Mouse (Mus musculus) intestine, embryonic 14.5 days (tissue): ENCODE measurements around the gene Cldn10. TPM values are rescaled to one million over a fixed set of nuclear protein-coding genes. Genes with fewer than 3 reads are reported as not detected.

Source experiments
- ATAC-seq: fragments of 200-750 bp; cut with Nextera tagmentation; replicated peaks from 2 replicates; pipeline ENCODE4 v1.8.0; 2017; ENCODE audit warnings: low read depth, moderate number of reproducible peaks, moderate TSS enrichment, moderate library complexity; ENCODE audit not compliant: low FRiP score, low TSS enrichment
- DNase-seq: peaks from one replicate; pipeline ENCODE4 v3.0.0-alpha.2; 2018; ENCODE audit warnings: low spot score
- H3K27ac ChIP-seq: fragments of 300-500 bp; sonication (generic); 2 replicates; pipeline ENCODE4 v1.5.1; 2014; ENCODE audit warnings: low read depth, mild to moderate bottlenecking, control low read depth
- H3K27me3 ChIP-seq: fragments of 300-500 bp; sonication (generic); replicated peaks from 2 replicates; pipeline ENCODE4 v1.6.1; 2014; ENCODE audit warnings: low read length, control low read depth; ENCODE audit not compliant: control insufficient read depth, insufficient read depth
- H3K36me3 ChIP-seq: fragments of 300-500 bp; sonication (generic); 2 replicates; pipeline ENCODE4 v1.6.1; 2014; ENCODE audit warnings: low read length, control low read depth; ENCODE audit not compliant: control insufficient read depth, insufficient read depth
- H3K4me1 ChIP-seq: fragments of 300-500 bp; sonication (generic); replicated peaks from 2 replicates; pipeline ENCODE4 v1.6.1; 2014; ENCODE audit warnings: low read length, control low read depth, mixed read lengths; ENCODE audit not compliant: control insufficient read depth, insufficient read depth
- H3K4me2 ChIP-seq: fragments of 300-500 bp; sonication (generic); 2 replicates; pipeline ENCODE4 v1.6.1; 2014; ENCODE audit warnings: low read length
- H3K4me3 ChIP-seq: fragments of 300-500 bp; sonication (generic); 2 replicates; pipeline ENCODE4 v1.5.1; 2014; ENCODE audit warnings: low read depth, low read length, control low read depth, mixed read lengths
- H3K9ac ChIP-seq: fragments of 300-500 bp; sonication (generic); 2 replicates; pipeline ENCODE4 v1.6.1; 2014; ENCODE audit warnings: mild to moderate bottlenecking, low read length
- H3K9me3 ChIP-seq: fragments of 300-500 bp; sonication (generic); 2 replicates; pipeline ENCODE4 v1.6.1; 2016; ENCODE audit warnings: low read length, control low read depth; ENCODE audit not compliant: control insufficient read depth
- WGBS: fragments of 180-500 bp; shearing (Covaris S2); extraction: QIAGEN DNeasy Blood & Tissue Kit; methylation state at CpG from one replicate; pipeline ENCODE4 v1.1.7; 2014; 5-methylcytosine and 5-hydroxymethylcytosine counted together
- polyA plus RNA-seq: library from polyadenylated mRNA; unstranded; fragments of >200 nt; fragmentation: Nextera tagmentation; extraction: Ambion mirVana; gene quantifications from 2 replicates; pipeline ENCODE4 v1.2.1, GENCODE M21; 2014

Gene Cldn10
- polyA plus RNA-seq, 1 experiment from 2014 or later: 14.2 TPM

DNA sequence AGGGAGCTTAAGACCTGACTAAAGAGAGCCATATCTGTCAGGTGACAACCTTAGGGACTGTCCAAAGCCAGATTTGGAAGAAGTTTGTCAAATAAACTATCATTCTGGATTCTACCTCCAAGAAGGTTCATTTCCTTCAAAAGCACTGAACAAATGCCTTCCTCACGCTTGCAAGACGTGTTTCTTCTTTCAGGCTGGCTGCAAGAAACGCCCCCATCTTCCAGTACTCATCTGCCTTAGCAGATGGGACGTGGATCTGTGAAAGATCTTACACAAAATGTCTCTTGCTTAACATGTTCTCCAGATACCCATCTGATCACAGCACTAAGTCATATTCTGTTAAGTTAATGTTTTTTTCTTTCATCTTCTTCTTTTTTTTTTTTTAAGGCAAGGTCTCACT, 102.4 kb downstream of the Cldn10 start:
- Histone ChIP-seq H3K4me3 (no peak overlapping the region), H3K4me2 (no peak overlapping the region), H3K27me3 (no peaks in the 10 kb centered on the region), H3K27ac (no peak overlapping the region), H3K36me3 (peaks cover 51% of the 10 kb centered on the region), H3K4me1 (no peaks in the 10 kb centered on the region), H3K9ac (no peak overlapping the region), H3K9me3 (no peaks in the 10 kb centered on the region)
- 81% methylated on average over 4 of the region's 4 CpGs for WGBS
- DNase-seq (no peak), ATAC-seq (no peak)

DNA sequence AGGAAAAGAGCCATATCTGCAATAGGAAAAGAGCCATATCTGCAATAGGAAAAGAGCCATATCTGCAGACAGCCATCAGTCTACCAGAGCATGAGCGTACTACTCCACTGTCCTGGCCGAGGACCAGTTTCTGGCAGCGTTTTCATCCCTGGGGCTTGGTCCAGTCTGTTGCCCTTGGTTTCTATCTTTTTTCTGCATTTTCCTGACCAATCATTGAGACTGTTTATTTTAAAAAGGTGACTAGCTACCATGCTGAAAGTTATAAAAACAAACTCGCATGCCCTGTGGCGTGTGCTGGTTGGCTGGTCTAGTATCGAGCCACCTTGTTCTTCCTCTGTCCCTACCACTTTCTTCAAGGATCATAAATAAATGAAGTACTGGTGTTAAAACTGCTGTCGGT, 107.5 kb downstream of the Cldn10 start:
- Histone ChIP-seq H3K27ac (no peak overlapping the region), H3K27me3 (no peaks in the 10 kb centered on the region), H3K4me2 (no peak overlapping the region), H3K4me1 (no peaks in the 10 kb centered on the region), H3K36me3 (peaks cover 35% of the 10 kb centered on the region), H3K9ac (no peak overlapping the region), H3K4me3 (no peak overlapping the region), H3K9me3 (no peaks in the 10 kb centered on the region)
- DNase-seq (no peak), ATAC-seq (no peak)
- 91% methylated on average over 7 of the region's 7 CpGs for WGBS

DNA sequence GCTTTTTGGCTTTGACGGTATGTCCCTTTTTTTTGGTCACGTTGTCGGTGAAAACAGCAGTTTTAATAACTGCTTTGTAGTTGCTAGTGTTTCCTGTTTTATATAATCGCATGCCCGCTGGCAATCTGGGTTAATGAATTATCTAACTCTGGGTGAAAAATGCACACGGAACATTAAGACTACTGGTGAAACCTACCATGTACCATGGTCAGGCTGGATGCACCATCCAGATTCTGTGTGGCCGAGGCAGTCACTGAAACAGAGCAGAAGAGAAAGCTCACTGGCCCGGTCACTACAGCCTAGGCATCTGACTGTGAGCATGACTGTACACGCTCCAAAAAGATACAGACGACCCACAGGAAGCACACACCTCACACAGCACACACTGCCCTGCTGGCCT, 107.9 kb downstream of the Cldn10 start:
- ATAC-seq (no peak), DNase-seq (no peak)
- H3K27ac ChIP-seq: no peak overlapping the region
- H3K36me3 ChIP-seq: peaks cover 38% of the 10 kb centered on the region
- H3K27me3 ChIP-seq: no peaks in the 10 kb centered on the region
- 93% methylated on average over 10 of the region's 10 CpGs for WGBS
- H3K4me3 ChIP-seq: no peak overlapping the region
- H3K4me1 ChIP-seq: no peaks in the 10 kb centered on the region
- no peaks in the 10 kb centered on the region for H3K9me3 ChIP-seq
- no peak overlapping the region for H3K4me2 ChIP-seq
- no peak overlapping the region for H3K9ac ChIP-seq

DNA sequence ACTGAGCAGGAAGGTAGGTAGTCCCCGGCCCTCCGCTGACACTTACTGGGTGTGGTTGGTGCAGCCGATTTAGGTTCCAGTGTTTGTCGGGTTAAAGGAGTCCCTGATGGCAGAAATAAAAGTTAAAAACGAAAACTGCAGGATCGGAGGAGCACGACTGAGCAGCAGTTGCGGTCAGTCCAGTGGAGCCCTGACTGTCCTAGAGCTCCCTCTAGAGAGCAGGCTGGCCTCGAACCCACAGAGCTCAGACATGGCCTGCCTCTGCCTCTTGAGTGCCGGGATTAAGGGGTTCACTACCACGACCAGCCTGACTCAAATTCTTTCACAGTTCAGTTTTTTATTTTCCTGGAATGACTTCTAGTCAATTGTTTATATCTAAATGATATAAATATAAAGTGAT, 112.2 kb downstream of the Cldn10 start:
- 79% methylated on average over 11 of the region's 11 CpGs for WGBS
- H3K4me1 ChIP-seq: no peaks in the 10 kb centered on the region
- H3K9me3 ChIP-seq: no peaks in the 10 kb centered on the region
- peaks cover 58% of the 10 kb centered on the region for H3K36me3 ChIP-seq
- no peak overlapping the region for H3K4me2 ChIP-seq
- no peak overlapping the region for H3K9ac ChIP-seq
- no peaks in the 10 kb centered on the region for H3K27me3 ChIP-seq
- no peak overlapping the region for H3K4me3 ChIP-seq
- no peak overlapping the region for H3K27ac ChIP-seq
- ATAC-seq: no peak
- no peak for DNase-seq

DNA sequence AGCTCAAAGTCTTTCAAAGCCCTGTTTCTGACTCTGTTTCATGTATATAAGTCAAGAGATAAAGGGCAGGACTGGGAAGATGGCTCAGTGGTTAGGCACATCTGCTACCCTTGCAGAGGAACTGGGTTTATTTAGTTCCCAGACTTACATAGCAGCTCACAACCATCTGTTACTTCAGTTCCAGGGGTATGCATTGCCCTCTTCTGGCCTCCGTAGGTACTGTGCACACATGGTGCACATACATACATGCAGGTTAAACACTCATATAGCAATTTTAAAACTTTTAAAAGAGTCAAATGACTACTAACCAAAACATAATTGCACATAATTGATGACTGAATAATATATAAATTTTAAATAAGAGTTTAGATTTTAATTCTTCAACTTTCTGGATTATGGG, 113.2 kb downstream of the Cldn10 start:
- Histone ChIP-seq H3K27ac (no peak overlapping the region), H3K4me2 (no peak overlapping the region), H3K36me3 (peaks cover 50% of the 10 kb centered on the region), H3K27me3 (no peaks in the 10 kb centered on the region), H3K4me3 (no peak overlapping the region), H3K9me3 (no peaks in the 10 kb centered on the region), H3K9ac (no peak overlapping the region), H3K4me1 (no peaks in the 10 kb centered on the region)
- ATAC-seq (no peak), DNase-seq (no peak)
- 95% methylated on average over 1 of the region's 1 CpGs for WGBS

DNA sequence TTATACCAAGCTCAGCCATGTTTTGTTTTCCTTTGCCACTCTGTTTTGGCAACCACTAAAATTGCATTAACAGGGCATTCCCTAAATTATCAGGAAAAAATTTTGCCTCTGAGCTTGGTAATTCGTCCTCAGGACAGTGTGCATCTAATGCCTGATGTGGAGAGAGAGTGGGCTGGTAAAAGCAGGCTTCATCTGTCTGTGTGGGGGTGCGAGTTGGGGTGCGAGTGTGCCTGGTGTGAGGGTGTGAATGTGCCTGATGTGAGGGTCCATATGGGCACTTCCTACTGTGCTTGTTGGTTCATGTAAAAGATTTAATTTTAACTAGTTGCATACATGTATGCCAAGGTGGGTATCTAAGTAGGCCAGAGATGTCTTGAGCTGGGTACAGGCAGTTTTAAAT, 115.7 kb downstream of the Cldn10 start:
- DNase-seq (no peak), ATAC-seq (no peak)
- Histone ChIP-seq H3K9me3 (no peaks in the 10 kb centered on the region), H3K4me2 (no peak overlapping the region), H3K4me1 (no peaks in the 10 kb centered on the region), H3K27ac (no peak overlapping the region), H3K27me3 (no peaks in the 10 kb centered on the region), H3K36me3 (peaks cover 67% of the 10 kb centered on the region), H3K9ac (no peak overlapping the region), H3K4me3 (no peak overlapping the region)
- WGBS: 86% methylated on average over 3 of the region's 3 CpGs

DNA sequence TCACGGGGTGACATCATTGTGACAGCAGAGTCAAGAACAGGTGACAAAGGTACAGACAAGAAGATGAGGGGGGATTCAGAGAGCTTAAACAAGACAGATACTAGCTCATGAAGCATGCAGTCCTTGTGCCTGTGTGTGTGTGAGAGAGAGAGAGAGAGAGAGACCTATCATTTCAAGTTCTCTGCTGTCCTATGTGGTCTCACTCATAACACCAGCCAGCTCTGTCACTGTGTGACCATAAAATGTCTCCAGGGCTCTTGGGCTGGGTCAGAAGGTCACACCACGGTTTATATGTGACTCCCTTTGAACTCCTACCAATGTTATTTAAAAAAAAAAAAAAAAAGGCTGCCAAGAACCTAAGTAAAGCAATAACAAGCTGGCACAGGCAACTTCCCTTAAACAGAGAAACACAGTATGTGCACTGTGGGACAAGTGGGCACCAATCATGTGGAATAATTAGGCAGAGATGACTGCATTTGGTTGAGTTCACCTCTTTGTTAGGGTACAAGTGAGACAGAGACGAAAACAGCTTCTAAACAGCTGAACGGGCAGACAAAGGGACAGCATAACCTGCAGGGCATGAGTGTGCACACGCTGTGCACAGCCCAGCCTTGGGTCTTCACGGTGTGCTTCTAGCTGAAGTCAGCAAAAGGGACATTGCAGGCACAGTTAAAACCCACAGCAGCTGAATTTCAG, 116.3 kb downstream of the Cldn10 start:
- H3K9me3 ChIP-seq: no peaks in the 10 kb centered on the region
- peaks cover 71% of the 10 kb centered on the region for H3K36me3 ChIP-seq
- no peaks in the 10 kb centered on the region for H3K27me3 ChIP-seq
- no peak overlapping the region for H3K4me2 ChIP-seq
- H3K9ac ChIP-seq: no peak overlapping the region
- no peaks in the 10 kb centered on the region for H3K4me1 ChIP-seq
- WGBS: 52% methylated on average over 6 of the region's 6 CpGs
- no peak for DNase-seq
- H3K4me3 ChIP-seq: no peak overlapping the region
- no peak overlapping the region for H3K27ac ChIP-seq
- no peak for ATAC-seq

DNA sequence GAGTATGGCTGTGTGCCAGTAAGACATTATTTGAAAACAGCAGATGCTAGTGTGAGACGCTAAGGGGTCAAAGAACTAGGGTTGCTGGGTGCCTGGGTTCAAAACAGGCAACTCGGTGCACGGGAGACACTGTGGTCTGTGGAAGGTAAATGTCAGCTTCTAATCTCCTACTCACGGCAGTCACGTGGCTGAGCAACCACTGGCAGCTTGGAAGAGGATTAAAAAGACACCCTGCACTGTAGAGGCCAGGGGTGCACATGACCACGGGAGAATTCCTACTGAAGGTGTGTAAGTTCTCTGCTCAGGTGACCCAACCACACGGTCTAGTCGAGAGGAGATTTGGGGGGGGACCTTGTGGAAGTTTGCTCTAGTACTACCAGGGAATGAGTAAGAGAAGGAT, 119.9 kb downstream of the Cldn10 start:
- Histone ChIP-seq H3K27me3 (no peaks in the 10 kb centered on the region), H3K4me2 (no peak overlapping the region), H3K4me1 (no peaks in the 10 kb centered on the region), H3K36me3 (peaks cover 56% of the 10 kb centered on the region), H3K27ac (no peak overlapping the region), H3K9ac (no peak overlapping the region), H3K9me3 (no peaks in the 10 kb centered on the region), H3K4me3 (no peak overlapping the region)
- WGBS: 75% methylated on average over 8 of the region's 8 CpGs
- DNase-seq: no peak
- ATAC-seq: no peak

DNA sequence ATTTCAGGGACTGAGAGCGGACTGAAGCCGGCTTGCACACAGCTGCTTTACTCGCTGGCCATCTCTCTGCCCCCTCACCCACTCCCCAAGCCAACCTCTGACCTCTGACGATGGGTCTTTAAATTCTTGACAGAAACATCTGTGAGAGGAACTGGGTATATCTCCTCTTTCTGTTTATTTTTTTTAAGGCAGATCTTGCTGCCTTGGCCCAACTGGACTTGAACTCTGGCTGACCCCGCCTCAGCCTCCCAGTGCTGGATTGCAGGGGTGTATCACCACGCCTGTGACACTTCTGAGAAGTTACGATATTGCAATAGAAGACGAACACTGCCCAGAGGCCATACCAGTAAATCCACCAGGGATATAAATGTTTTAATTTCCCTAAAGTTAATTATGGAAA, 122.2 kb downstream of the Cldn10 start:
- no peak overlapping the region for H3K27ac ChIP-seq
- no peak overlapping the region for H3K4me2 ChIP-seq
- H3K4me3 ChIP-seq: no peak overlapping the region
- WGBS: 55% methylated on average over 8 of the region's 8 CpGs
- H3K27me3 ChIP-seq: no peaks in the 10 kb centered on the region
- no peak overlapping the region for H3K9ac ChIP-seq
- no peak for DNase-seq
- ATAC-seq: no peak
- H3K4me1 ChIP-seq: no peaks in the 10 kb centered on the region
- peaks cover 49% of the 10 kb centered on the region for H3K36me3 ChIP-seq
- H3K9me3 ChIP-seq: no peaks in the 10 kb centered on the region
